Mouse (Mus musculus): Measurements from ENCODE around the gene L3hypdh.
"Not testable (repeated sequence)": the region's sequence is repeated elsewhere in the genome, so short reads cannot be mapped to it uniquely, and the experiment has no call there.

The L3hypdh gene

GRCm38 (mm10) chr12:72052571-72052970 lies 32.7 kb downstream of the L3hypdh start:
- no peak for DNase-seq

GRCm38 (mm10) chr12:72050821-72051220 lies 34.4 kb downstream of the L3hypdh start:
- no peak for DNase-seq

GRCm38 (mm10) chr12:72050156-72050555 lies 35.1 kb downstream of the L3hypdh start:
- not testable (repeated sequence) for DNase-seq

GRCm38 (mm10) chr12:72047513-72047912 lies 37.7 kb downstream of the L3hypdh start:
- no peak for DNase-seq

GRCm38 (mm10) chr12:72041238-72041637 lies 44.0 kb downstream of the L3hypdh start:
- no peak for DNase-seq

GRCm38 (mm10) chr12:72039501-72039900 lies 45.7 kb downstream of the L3hypdh start:
- no peak for DNase-seq

GRCm38 (mm10) chr12:72038866-72039265 lies 46.4 kb downstream of the L3hypdh start:
- DNase-seq = no peak

GRCm38 (mm10) chr12:72037049-72037448 lies 48.2 kb downstream of the L3hypdh start:
- DNase-seq = no peak

- no peak for DNase-seq
Measured at GRCm38 (mm10) chr12:72036097-72036661, 49.1 kb downstream of the L3hypdh start.

GRCm38 (mm10) chr12:72031794-72032193 lies 53.4 kb downstream of the L3hypdh start:
- no peak for DNase-seq

GRCm38 (mm10) chr12:72031171-72031570 lies 54.1 kb downstream of the L3hypdh start:
- DNase-seq = no peak

- DNase-seq = no peak
Measured at GRCm38 (mm10) chr12:72025275-72025795, 59.9 kb downstream of the L3hypdh start.

GRCm38 (mm10) chr12:72023572-72023971 lies 61.7 kb downstream of the L3hypdh start:
- no peak for DNase-seq
